Mouse (Mus musculus): ENCODE measurements around the gene Pex11g. TPM values are rescaled to one million over a fixed set of nuclear protein-coding genes. Genes with fewer than 3 reads are reported as not detected.

Pex11g gene
- total and polyA plus RNA-seq, 3 experiments = 0.35 to 1.4 TPM; not detected in 1

DNA sequence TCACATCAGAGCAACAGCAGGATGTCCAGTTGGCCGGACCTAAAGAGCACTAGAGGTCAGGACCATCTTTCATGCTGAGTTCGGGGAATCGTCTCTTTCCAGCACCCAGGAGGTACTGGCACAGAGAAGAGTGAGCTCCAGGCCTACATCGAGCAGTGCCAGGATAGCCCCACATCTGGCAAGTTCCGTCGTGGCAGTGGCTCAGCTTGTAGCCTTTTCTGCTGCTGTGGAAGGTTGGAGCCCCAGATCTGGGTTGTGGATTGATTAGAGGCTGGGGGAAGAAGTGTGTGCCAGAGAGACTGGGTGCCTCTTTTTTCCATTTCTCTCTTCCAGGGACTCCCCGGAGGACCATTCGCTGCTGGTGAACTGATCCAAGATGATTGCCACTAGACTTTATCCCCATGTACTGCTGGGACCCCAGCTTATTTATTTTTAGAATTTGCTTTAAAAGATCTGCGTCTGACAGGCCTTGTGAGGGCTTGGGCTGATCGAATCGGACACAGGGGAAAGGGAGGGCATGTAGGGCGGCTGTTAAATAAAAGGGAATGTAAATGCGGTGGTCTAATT, 47.3 kb upstream of the Pex11g start:
- DNase-seq (ENCODE audit: low read depth, low spot score) = no peak
- Histone ChIP-seq H3K9ac (ENCODE audit: control insufficient read depth, low read depth, low read length, poor library complexity, severe bottlenecking) (peak overlapping the region; percentile 74), H3K27me3 (ENCODE audit: control insufficient read depth in 1 of 2, insufficient read depth in 2 of 2, low read length in 2 of 2) (no peaks in the 10 kb centered on the region), H3K79me2 (ENCODE audit: control insufficient read depth, insufficient read depth, low read length, poor library complexity) (no peaks in the 10 kb centered on the region), H3K4me1 (ENCODE audit: control insufficient read depth in 1 of 2, insufficient read depth in 2 of 2, low read length in 2 of 2) (peaks cover 0 to 3% of the 10 kb centered on the region in 2 experiments; a peak in 1 of 4 replicates), H3K4me3 (ENCODE audit: control insufficient read depth in 1 of 2, insufficient read depth in 1 of 2, low read depth in 2 of 2, low read length in 2 of 2) (peak overlapping the region; percentile 37 to 68), H3K9me3 (replicated peaks; ENCODE audit: insufficient read depth, low read length) (no peaks in the 10 kb centered on the region), H3K36me3 (ENCODE audit: control insufficient read depth in 1 of 2, insufficient read depth in 2 of 2, low read length in 2 of 2) (peaks cover 0 to 4% of the 10 kb centered on the region in 2 experiments; a peak in 3 of 4 replicates), H3K27ac (ENCODE audit: control insufficient read depth, low read depth, low read length) (0 out of 2 replicates have a peak overlapping the region, but pooled peaks have one; percentile 20)
- no peak for TF ChIP-seq NELFE (IDR thresholded peaks at IDR 0.05; ENCODE audit: low read depth, low read length)
- TF ChIP-seq MYC (IDR thresholded peaks at IDR 0.05; ENCODE audit: low read depth, low read length) = no peak
- no peak for TF ChIP-seq CHD2 (IDR thresholded peaks at IDR 0.05; ENCODE audit: low read length)
- TF ChIP-seq KAT2A (conservative IDR thresholded peaks at IDR 0.05; ENCODE audit: low read depth, low read length) = no peak
- no peak for TF ChIP-seq TAL1 (IDR thresholded peaks at IDR 0.05; ENCODE audit: low read length)
- no peak for TF ChIP-seq POLR2A (IDR thresholded peaks at IDR 0.05; ENCODE audit: control insufficient read depth in 1 of 2, insufficient read depth in 1 of 2, low read depth in 1 of 2, low read length in 2 of 2, poor library complexity in 1 of 2)
- no peak for TF ChIP-seq GABPA (IDR thresholded peaks at IDR 0.05; ENCODE audit: low read depth, low read length)
- no peak for TF ChIP-seq SIN3A (IDR thresholded peaks at IDR 0.05; ENCODE audit: low read length)
- no peak for TF ChIP-seq RAD21 (IDR thresholded peaks at IDR 0.05; ENCODE audit: low read depth, low read length)

DNA sequence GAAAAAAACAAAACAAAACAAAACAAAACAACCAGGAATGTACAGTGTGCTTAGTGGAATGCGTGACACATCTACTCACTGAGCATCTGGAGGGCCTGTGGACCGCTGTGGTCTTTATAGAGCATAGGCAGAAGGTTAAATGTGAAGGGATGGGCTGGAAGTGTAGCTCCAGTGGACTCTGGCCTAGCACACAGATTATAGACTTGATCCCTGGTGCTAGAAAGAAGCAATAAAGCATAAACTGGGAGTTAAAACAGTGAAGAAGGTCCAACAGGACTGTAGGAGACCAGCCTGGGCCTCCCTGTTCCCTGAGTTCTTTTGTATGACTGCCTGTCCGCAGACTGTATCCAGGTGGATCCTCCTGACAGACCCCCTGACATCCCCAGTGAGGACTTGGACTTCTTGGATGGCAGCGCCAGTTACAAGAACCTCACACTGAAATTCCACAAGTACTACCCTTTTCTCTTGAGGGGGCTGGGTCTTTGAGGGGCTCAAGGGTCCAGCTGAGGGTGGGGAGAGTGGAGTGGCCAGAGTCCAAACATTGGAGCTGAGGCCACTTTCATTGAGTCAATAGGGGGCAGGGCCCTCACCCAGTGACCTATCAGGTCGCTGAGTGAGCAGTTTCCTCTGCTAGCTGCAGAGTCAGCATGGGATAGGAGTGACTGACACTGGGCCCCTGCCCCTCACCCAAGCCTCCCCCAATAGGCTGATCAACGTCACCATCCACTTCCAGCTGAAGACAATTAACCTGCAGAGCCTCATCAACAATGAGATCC, 40.7 kb upstream of the Pex11g start:
- Histone ChIP-seq H3K27ac (ENCODE audit: control insufficient read depth, low read depth, low read length) (no peak overlapping the region), H3K36me3 (ENCODE audit: control insufficient read depth in 1 of 2, insufficient read depth in 2 of 2, low read length in 2 of 2) (no peaks in the 10 kb centered on the region; a peak in 1 of 4 replicates), H3K27me3 (ENCODE audit: control insufficient read depth in 1 of 2, insufficient read depth in 2 of 2, low read length in 2 of 2) (no peaks in the 10 kb centered on the region), H3K4me1 (ENCODE audit: control insufficient read depth in 1 of 2, insufficient read depth in 2 of 2, low read length in 2 of 2) (no peaks in the 10 kb centered on the region), H3K9me3 (replicated peaks; ENCODE audit: insufficient read depth, low read length) (no peaks in the 10 kb centered on the region), H3K79me2 (ENCODE audit: control insufficient read depth, insufficient read depth, low read length, poor library complexity) (no peaks in the 10 kb centered on the region), H3K9ac (ENCODE audit: control insufficient read depth, low read depth, low read length, poor library complexity, severe bottlenecking) (no peak overlapping the region), H3K4me3 (ENCODE audit: control insufficient read depth in 1 of 2, insufficient read depth in 1 of 2, low read depth in 2 of 2, low read length in 2 of 2) (no peak overlapping the region)
- DNase-seq (ENCODE audit: low read depth, low spot score) = no peak
- no peak for TF ChIP-seq NELFE (IDR thresholded peaks at IDR 0.05; ENCODE audit: low read depth, low read length)
- TF ChIP-seq MYB (IDR thresholded peaks at IDR 0.05; ENCODE audit: low read depth, low read length) = no peak
- TF ChIP-seq ZKSCAN1 (IDR thresholded peaks at IDR 0.05; ENCODE audit: low read depth, low read length) = no peak
- no peak for TF ChIP-seq TBP (IDR thresholded peaks at IDR 0.05; ENCODE audit: low read depth, low read length)

DNA sequence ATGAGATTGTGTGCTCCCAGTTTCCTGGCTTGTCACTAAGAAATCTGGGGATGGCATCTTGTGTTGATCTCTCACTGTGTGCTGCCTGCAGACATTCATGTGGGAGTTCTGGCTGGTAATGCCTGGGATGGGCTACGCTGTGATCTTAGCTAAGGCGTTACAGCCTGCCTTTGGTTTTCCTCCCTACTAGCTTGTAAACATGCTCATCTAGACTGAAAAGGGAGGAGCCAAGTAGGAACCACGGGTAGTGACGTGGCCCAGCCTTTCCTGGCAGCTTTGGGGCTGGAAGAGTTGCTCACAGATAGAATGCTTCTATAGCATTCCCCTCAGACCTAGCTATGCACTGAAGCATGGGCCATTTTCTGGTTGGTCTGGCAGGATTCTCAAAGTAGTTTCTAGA, 34.7 kb upstream of the Pex11g start:
- no peak for DNase-seq (ENCODE audit: low read depth, low spot score)
- peaks cover 0 to 6% of the 10 kb centered on the region in 2 experiments; a peak in 1 of 4 replicates for H3K36me3 ChIP-seq (ENCODE audit: control insufficient read depth in 1 of 2, insufficient read depth in 2 of 2, low read length in 2 of 2)
- H3K27me3 ChIP-seq (ENCODE audit: control insufficient read depth in 1 of 2, insufficient read depth in 2 of 2, low read length in 2 of 2) = no peaks in the 10 kb centered on the region
- H3K4me3 ChIP-seq (ENCODE audit: control insufficient read depth in 1 of 2, insufficient read depth in 1 of 2, low read depth in 2 of 2, low read length in 2 of 2) = no peak overlapping the region
- H3K79me2 ChIP-seq (ENCODE audit: control insufficient read depth, insufficient read depth, low read length, poor library complexity) = peaks cover 3% of the 10 kb centered on the region; the same call in 1 of the 2 replicates
- no peak overlapping the region for H3K27ac ChIP-seq (ENCODE audit: control insufficient read depth, low read depth, low read length)
- H3K4me1 ChIP-seq (ENCODE audit: control insufficient read depth in 1 of 2, insufficient read depth in 2 of 2, low read length in 2 of 2) = peaks cover 0 to 6% of the 10 kb centered on the region in 2 experiments; a peak in 2 of 4 replicates
- H3K9me3 ChIP-seq (replicated peaks; ENCODE audit: insufficient read depth, low read length) = no peaks in the 10 kb centered on the region
- H3K9ac ChIP-seq (ENCODE audit: control insufficient read depth, low read depth, low read length, poor library complexity, severe bottlenecking) = no peak overlapping the region
- TF ChIP-seq MXI1 (IDR thresholded peaks at IDR 0.05; ENCODE audit: low read depth, low read length) = no peak
- no peak for TF ChIP-seq SIN3A (IDR thresholded peaks at IDR 0.05; ENCODE audit: low read length)
- no peak for TF ChIP-seq SMC3 (IDR thresholded peaks at IDR 0.05; ENCODE audit: low read depth, low read length)
- TF ChIP-seq JUND (IDR thresholded peaks at IDR 0.05; ENCODE audit: low read depth, low read length) = no peak
- TF ChIP-seq ZNF384 (IDR thresholded peaks at IDR 0.05; ENCODE audit: low read depth, low read length) = no peak
- no peak for TF ChIP-seq NRF1 (IDR thresholded peaks at IDR 0.05; ENCODE audit: insufficient read depth, low read depth, low read length, poor library complexity, severe bottlenecking)
- TF ChIP-seq EP300 (IDR thresholded peaks at IDR 0.05; ENCODE audit: low read depth in 1 of 2, low read length in 2 of 2) = no peak
- no peak for TF ChIP-seq POLR2A (IDR thresholded peaks at IDR 0.05; ENCODE audit: control insufficient read depth in 1 of 2, insufficient read depth in 1 of 2, low read depth in 1 of 2, low read length in 2 of 2, poor library complexity in 1 of 2)
- TF ChIP-seq NELFE (IDR thresholded peaks at IDR 0.05; ENCODE audit: low read depth, low read length) = no peak
- TF ChIP-seq BHLHE40 (IDR thresholded peaks at IDR 0.05; ENCODE audit: borderline replicate concordance, low read depth, low read length) = no peak
- no peak for TF ChIP-seq USF2 (IDR thresholded peaks at IDR 0.05; ENCODE audit: borderline replicate concordance in 1 of 2, insufficient read depth in 1 of 2, low read depth in 1 of 2, low read length in 2 of 2)
- TF ChIP-seq TAL1 (IDR thresholded peaks at IDR 0.05; ENCODE audit: low read length) = no peak
- TF ChIP-seq ZC3H11A (IDR thresholded peaks at IDR 0.05; ENCODE audit: low read depth, low read length) = no peak
- TF ChIP-seq POLR2AphosphoS5 (IDR thresholded peaks at IDR 0.05; ENCODE audit: borderline replicate concordance, low read depth, low read length) = no peak
- TF ChIP-seq USF1 (IDR thresholded peaks at IDR 0.05; ENCODE audit: low read depth, low read length) = no peak

All from MEL (cell line).